Mouse (Mus musculus) embryo, embryonic 10.5 days (tissue): ENCODE data around the gene Med21.

Source experiments
- DNase-seq: peaks from one replicate; pipeline ENCODE4 v3.0.0-alpha.2; 2015; ENCODE audit warnings: low spot score

Gene Med21

DNA sequence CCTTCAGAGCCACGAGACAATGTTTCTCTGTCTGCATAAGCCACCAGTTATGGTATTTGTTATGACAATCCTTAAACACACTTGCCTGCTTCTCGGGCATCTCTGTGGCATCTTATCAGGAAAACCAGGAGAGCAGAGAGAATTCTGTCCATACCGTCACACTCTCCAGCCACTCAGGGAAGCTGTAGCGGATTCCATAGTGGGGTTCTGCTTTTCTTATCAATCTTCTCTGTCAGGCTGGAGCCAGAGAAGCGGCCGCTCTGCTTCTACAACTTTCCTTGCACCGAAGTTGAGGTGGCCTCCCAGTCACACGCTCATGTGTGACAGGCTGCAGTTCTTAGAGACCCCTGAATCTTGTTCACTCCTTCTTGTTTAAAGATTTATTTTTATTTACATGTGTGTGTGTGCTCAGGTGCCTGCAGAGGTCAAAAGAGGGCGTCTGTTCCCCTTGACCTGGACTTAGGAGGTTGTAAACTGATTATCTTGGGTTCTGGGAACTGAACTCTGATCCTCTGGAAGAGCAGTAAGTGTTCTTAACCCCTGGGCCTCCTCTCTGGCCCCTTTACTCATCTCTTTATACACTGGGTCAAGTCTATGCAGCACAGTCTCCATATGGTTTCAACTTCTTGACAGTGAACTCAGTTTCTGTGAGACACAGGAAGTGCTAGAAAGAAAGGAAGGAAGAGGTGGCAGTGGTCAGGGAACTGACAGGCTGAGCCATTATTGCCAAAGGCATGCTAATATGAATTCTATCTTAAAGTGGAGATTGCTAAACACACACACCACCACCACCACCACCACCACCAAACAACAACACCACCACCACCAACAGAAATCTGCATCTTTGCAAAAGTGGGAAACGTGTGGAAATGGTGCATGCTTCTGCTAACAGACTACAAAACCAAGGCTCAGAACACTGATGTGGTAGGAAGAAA, 36.1 kb downstream of the Med21 start:
- DNase-seq, result no peak

DNA sequence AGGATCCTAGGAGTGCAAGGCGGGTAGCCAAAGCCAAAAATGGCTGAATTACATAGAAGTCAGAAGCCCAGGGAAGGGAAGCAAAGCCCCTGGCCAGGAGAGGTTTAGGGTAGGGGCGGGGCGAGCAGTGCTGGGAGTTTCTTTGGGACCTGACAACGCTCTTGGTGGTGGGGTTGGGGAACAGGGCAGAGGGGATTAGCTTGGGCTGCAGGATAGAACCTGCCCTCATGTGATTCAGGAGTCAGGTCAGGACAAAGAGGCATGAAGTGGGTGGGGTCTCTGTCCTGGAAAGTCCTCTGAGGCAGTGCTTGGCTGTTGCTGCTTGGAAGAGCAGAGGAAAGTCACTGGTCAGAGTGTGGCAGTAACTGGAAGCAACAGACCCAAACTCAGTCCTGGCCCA, 41.5 kb downstream of the Med21 start:
- DNase-seq, result no peak

GRCm38 (mm10) chr6:146685781-146686308, 43.5 kb downstream of the Med21 start:
- DNase-seq, result no peak

GRCm38 (mm10) chr6:146686463-146687196, 44.3 kb downstream of the Med21 start:
- no peak for DNase-seq

DNA sequence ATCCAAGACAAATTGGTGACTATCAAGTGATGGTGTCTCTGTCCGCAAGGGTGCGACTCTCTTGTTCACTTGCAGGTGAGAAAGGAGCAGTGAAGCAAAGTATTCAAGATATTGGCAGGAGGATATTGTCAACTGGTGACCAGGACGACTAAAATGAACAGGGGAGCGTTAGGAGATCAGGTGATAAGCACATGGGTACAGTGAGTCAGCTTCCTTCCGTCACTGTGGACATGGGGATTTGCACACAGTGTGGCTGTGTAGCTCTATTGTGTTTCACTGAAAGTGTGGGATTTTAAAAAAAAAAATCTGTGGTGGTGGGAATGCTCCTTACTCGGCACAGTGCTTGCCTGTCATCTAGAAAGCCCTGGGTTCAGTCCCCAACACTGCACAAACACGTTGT, 45.7 kb downstream of the Med21 start:
- DNase-seq, result no peak

DNA sequence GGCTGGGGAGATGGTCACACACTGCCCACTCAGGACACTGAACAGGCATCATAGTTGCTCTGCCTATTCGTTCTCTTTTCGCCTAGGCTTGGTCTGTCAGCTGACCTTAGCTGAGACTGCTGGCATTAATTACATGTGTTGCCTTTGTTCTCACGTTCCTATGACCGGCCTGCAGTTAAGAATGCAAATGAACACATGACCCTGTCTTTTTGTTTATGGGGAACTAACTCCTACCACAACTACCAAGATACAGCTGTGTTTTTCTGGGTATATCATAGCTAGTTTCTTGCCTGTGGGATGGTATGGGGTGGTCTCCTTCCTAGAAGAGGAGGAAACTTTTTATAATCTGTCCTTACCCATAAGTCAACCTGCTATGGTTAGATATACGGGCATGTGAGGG, 46.5 kb downstream of the Med21 start:
- no peak for DNase-seq

DNA sequence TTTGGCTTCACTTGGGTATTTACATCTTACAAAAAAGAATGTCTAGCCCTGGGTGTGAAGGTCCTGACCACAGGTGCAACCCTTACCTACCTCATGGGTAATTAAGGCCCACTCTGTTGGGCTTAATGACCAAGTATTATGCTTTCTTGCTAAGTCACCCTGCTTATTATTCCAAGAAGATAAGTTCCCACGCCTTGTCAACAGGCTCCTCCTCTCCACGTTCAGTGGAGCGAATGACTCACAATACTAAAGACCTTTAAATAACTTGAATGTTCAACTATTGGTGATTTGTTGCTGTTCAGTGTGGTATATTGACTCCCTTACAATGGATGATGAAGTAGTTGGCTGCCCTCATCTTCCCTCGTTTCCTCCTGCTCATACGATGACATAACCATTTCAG, 55.4 kb downstream of the Med21 start:
- no peak for DNase-seq

DNA sequence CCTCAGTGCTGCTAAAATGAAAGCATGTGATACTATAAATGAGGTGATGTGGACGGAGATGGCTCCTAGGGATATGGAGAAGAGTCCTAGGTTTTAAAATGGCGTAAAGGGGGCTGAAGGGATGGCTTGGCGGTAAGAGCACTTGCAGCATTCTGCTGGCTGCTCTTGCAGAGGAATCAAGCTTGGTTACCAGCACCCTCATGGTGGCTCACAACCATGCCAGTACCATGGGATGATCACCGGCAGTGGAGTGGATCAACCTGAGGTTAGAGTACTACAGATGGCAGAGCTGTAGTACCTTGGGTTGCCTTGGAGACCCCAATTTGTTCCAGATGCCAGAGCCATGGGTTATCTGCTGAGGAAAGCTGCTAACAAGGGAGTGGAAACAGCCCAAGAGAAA, 56.0 kb downstream of the Med21 start:
- DNase-seq, result no peak
